Mouse (Mus musculus) heart, embryonic 15.5 days (tissue): Measurements from ENCODE around the gene Selenow. TPM values are rescaled to one million over a fixed set of nuclear protein-coding genes. Genes with fewer than 3 reads are reported as not detected.

Source experiments
- ATAC-seq: fragments of 200-750 bp; cut with Nextera tagmentation; replicated peaks from 2 replicates; pipeline ENCODE4 v1.8.0; 2017; ENCODE audit warnings: low read depth, moderate TSS enrichment; ENCODE audit not compliant: insufficient number of reproducible peaks, insufficient read depth, low FRiP score
- H3K27ac ChIP-seq: fragments of 300-500 bp; sonication (generic); 2 replicates; pipeline ENCODE4 v1.5.1; 2015; ENCODE audit warnings: mild to moderate bottlenecking, inconsistent platforms
- H3K27me3 ChIP-seq: fragments of 300-500 bp; sonication (generic); 2 replicates; pipeline ENCODE4 v1.6.1; 2015; ENCODE audit warnings: inconsistent platforms
- H3K36me3 ChIP-seq: fragments of 300-500 bp; sonication (generic); 2 replicates; pipeline ENCODE4 v1.6.1; 2015; ENCODE audit warnings: mild to moderate bottlenecking, inconsistent platforms
- H3K4me1 ChIP-seq: fragments of 300-500 bp; sonication (generic); replicated peaks from 2 replicates; pipeline ENCODE4 v1.6.1; 2015; ENCODE audit warnings: inconsistent platforms
- H3K4me2 ChIP-seq: fragments of 300-500 bp; sonication (generic); 2 replicates; pipeline ENCODE4 v1.6.1; 2015; ENCODE audit warnings: inconsistent platforms, mild to moderate bottlenecking, moderate library complexity
- H3K4me3 ChIP-seq: fragments of 300-500 bp; sonication (generic); 2 replicates; pipeline ENCODE4 v1.5.1; 2015; ENCODE audit warnings: mild to moderate bottlenecking, inconsistent platforms
- H3K9ac ChIP-seq: fragments of 300-500 bp; sonication (generic); 2 replicates; pipeline ENCODE4 v1.6.1; 2015; ENCODE audit warnings: mild to moderate bottlenecking, inconsistent platforms
- H3K9me3 ChIP-seq: fragments of 300-500 bp; sonication (generic); replicated peaks from 2 replicates; pipeline ENCODE4 v1.6.1; 2016; ENCODE audit warnings: inconsistent platforms
- WGBS: fragments of 180-500 bp; shearing (Covaris S2); methylation state at CpG from one replicate; pipeline ENCODE4 v1.1.7; 2015; ENCODE audit warnings: mixed read lengths; 5-methylcytosine and 5-hydroxymethylcytosine counted together
- polyA plus RNA-seq: library from polyadenylated mRNA; unstranded; fragments of >200 nt; fragmentation: Nextera tagmentation; extraction: Ambion mirVana; gene quantifications from 2 replicates; pipeline ENCODE4 v1.2.1, GENCODE M21; 2015

Selenow gene
- polyA plus RNA-seq, 1 experiment from 2014 or later: 688 TPM

GRCm38 (mm10) chr7:15901366-15902048 lies 20.7 kb downstream of the Selenow start:
- Histone ChIP-seq H3K36me3 (no peaks in the 10 kb centered on the region), H3K4me3 (no peak overlapping the region), H3K9me3 (no peaks in the 10 kb centered on the region), H3K4me2 (no peak overlapping the region), H3K9ac (no peak overlapping the region), H3K27ac (no peak overlapping the region), H3K4me1 (no peaks in the 10 kb centered on the region), H3K27me3 (no peaks in the 10 kb centered on the region)
- WGBS: 65% methylated on average over 9 of the region's 9 CpGs
- no peak for ATAC-seq

- Histone ChIP-seq H3K4me3 (no peak overlapping the region), H3K9ac (no peak overlapping the region), H3K27me3 (no peaks in the 10 kb centered on the region), H3K4me1 (no peaks in the 10 kb centered on the region), H3K9me3 (no peaks in the 10 kb centered on the region), H3K27ac (no peak overlapping the region), H3K4me2 (no peak overlapping the region), H3K36me3 (no peaks in the 10 kb centered on the region)
- 50% methylated on average over 1 of the region's 1 CpGs for WGBS
- no peak for ATAC-seq
These were observed 28.0 kb downstream of the Selenow start for GRCm38 (mm10) chr7:15894251-15894650.

- WGBS: 83% methylated on average over 2 of the region's 2 CpGs
- Histone ChIP-seq H3K4me3 (no peak overlapping the region), H3K9me3 (no peaks in the 10 kb centered on the region), H3K36me3 (no peaks in the 10 kb centered on the region), H3K27ac (no peak overlapping the region), H3K4me1 (no peaks in the 10 kb centered on the region), H3K4me2 (no peak overlapping the region), H3K27me3 (no peaks in the 10 kb centered on the region), H3K9ac (no peak overlapping the region)
- ATAC-seq: no peak
These were observed 38.1 kb downstream of the Selenow start for GRCm38 (mm10) chr7:15884127-15884526.

GRCm38 (mm10) chr7:15882317-15882716 lies 39.9 kb downstream of the Selenow start, which contains the start of gene Crxos:
Crxos (plus strand) TSS chr7:15882617.
- H3K4me2 ChIP-seq: no peak within 1 kb of the TSS
- no peaks in the 10 kb centered on the region for H3K36me3 ChIP-seq
- no peak within 1 kb of the TSS for H3K9ac ChIP-seq
- 83% methylated on average over 2 of the region's 2 CpGs for WGBS
- H3K27me3 ChIP-seq: no peaks in the 10 kb centered on the region
- no peak within 1 kb of the TSS for H3K27ac ChIP-seq
- no peak for ATAC-seq
- no peaks in the 10 kb centered on the region for H3K4me1 ChIP-seq
- no peak within 1 kb of the TSS for H3K4me3 ChIP-seq
- no peaks in the 10 kb centered on the region for H3K9me3 ChIP-seq

- Histone ChIP-seq H3K9ac (no peak overlapping the region), H3K4me3 (no peak overlapping the region), H3K9me3 (no peaks in the 10 kb centered on the region), H3K27me3 (no peaks in the 10 kb centered on the region), H3K4me2 (no peak overlapping the region), H3K27ac (no peak overlapping the region), H3K4me1 (no peaks in the 10 kb centered on the region), H3K36me3 (no peaks in the 10 kb centered on the region)
- ATAC-seq: no peak
- WGBS: 59% methylated on average over 3 of the region's 3 CpGs
These were observed 40.4 kb downstream of the Selenow start for GRCm38 (mm10) chr7:15881831-15882230.

GRCm38 (mm10) chr7:15881388-15881787 lies 40.8 kb downstream of the Selenow start:
- Histone ChIP-seq H3K4me2 (no peak overlapping the region), H3K4me3 (no peak overlapping the region), H3K27me3 (no peaks in the 10 kb centered on the region), H3K9me3 (no peaks in the 10 kb centered on the region), H3K9ac (no peak overlapping the region), H3K27ac (no peak overlapping the region), H3K36me3 (no peaks in the 10 kb centered on the region), H3K4me1 (no peaks in the 10 kb centered on the region)
- 10% methylated on average over 7 of the region's 7 CpGs for WGBS
- no peak for ATAC-seq

GRCm38 (mm10) chr7:15879756-15880155 lies 42.4 kb downstream of the Selenow start, which contains the start of gene Crx:
Crx (minus strand) TSS chr7:15879968.
- no peak for ATAC-seq
- WGBS: 24% methylated on average over 4 of the region's 4 CpGs

More at GRCm38 (mm10) chr7:15879756-15880155, 42.4 kb downstream of the Selenow start, which contains the start of gene Crx:
- Histone ChIP-seq H3K4me1 (no peaks in the 10 kb centered on the region), H3K9ac (no peak within 1 kb of the TSS), H3K4me2 (no peak within 1 kb of the TSS), H3K27ac (no peak within 1 kb of the TSS), H3K9me3 (no peaks in the 10 kb centered on the region), H3K36me3 (no peaks in the 10 kb centered on the region), H3K4me3 (no peak within 1 kb of the TSS), H3K27me3 (no peaks in the 10 kb centered on the region)

Other genes starting within 250 kb of the Selenow start
- not detected in 2 replicates for gene Obox5, start 172.3 kb downstream of the Selenow start, polyA plus RNA-seq
- gene Obox6, start 82.7 kb downstream of the Selenow start, polyA plus RNA-seq: not detected in 2 replicates
- not detected in 2 replicates for gene Crx, start 42.4 kb downstream of the Selenow start, polyA plus RNA-seq
- gene Crxos, start 39.8 kb downstream of the Selenow start, polyA plus RNA-seq: not detected in 2 replicates
- gene Nop53, start 23.7 kb upstream of the Selenow start, polyA plus RNA-seq: 118 and 124 TPM in 2 replicates
- gene Ehd2, start 45.2 kb upstream of the Selenow start, polyA plus RNA-seq: 62.8 TPM in 2 replicates
- gene Bicra, start 125.5 kb upstream of the Selenow start, polyA plus RNA-seq: 3.5 and 5.7 TPM in 2 replicates
- not detected in 2 replicates for gene Zfp541, start 139.4 kb upstream of the Selenow start, polyA plus RNA-seq
- gene Napa, start 176.1 kb upstream of the Selenow start, polyA plus RNA-seq: 130 and 161 TPM in 2 replicates
- 29.9 and 35.0 TPM in 2 replicates for gene Kptn, start 197.5 kb upstream of the Selenow start, polyA plus RNA-seq
- 0.13 TPM in 2 replicates for gene Slc8a2, start 207.4 kb upstream of the Selenow start, polyA plus RNA-seq